Mouse (Mus musculus): ENCODE results near the gene Cfd.

Cfd gene

DNA sequence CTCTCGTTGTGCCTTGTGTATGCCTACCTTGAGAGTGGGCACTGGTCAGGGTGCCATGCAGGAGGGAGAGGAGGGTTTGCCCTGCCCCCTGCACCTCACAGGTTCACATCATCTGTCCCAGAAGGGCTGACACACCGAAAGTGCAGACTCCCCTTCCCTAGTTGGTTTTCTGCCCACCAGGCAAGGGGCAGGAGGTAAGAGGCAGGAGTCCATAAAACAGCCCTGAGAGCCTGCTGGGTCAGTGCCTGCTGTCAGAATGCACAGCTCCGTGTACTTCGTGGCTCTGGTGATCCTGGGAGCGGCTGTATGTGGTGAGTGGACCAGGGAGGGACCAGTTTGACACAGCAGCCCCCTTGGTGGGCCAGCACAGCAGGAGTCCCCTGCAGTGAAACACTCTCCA lies at the start of gene Cfd:
Gene Cfd, plus strand, starts transcription at position 184 of the 400 bp plus-strand sequence.
- no peak for DNase-seq (ENCODE audit: low read depth, low spot score)

DNA sequence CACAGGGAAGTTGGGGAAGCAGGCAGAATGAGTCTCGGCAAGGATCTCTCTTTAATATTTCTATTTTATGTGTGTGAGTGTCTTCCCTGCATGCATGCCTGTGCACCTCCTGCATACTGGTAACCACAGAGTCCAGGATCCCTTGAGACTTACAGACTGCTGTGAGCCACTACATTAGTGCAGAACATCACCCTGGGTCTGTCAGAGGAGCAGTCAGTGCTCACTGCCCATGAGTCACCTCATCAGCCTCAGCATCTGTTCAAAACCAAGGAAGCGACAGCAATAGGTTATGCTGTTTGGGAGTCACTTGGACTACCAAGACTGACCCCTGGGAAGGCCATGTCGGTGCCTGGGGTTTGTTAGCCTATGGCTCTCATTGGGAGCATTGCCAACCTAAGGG lies 48.3 kb upstream of the Cfd start:
- DNase-seq (ENCODE audit: low read depth, low spot score) = no peak

DNA sequence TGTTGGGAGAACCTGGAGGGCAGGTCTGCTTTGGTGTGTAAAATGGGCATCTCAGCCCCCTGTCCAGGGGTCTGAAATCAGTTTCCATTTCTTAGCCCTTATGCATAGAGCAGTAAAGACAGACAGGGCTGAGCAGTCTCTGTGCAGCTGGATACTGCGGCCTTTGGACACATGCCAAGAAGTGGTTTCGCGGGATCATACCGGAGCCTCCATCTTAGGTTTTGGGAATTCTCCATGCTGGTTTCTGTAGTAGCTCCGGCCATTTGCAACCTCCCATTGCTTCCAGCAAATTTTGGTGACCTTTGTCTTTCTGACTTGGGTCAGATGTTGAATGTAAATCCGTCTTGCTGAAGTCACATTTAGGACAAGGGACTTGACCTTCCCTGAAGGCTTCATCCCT lies 47.2 kb upstream of the Cfd start:
- DNase-seq (ENCODE audit: low read depth, low spot score) = no peak

DNA sequence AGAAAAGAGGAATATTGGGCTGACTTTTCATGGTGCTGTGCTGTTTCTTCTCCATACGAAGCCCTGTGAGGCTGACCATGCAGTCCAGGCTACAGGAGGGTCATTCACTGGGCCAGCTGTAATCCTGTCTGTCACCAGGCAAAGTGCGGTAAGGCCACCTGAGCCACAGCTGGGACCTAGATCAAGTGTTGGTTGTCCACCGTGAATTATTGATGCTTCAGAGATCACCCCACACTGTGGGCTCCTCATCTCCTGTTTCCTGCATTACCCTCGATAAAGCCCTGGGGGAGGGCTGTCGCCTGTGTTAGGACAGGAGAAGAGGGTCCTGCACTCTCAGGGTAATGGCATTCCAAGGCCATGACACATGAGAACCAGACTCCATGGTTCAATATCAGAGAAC lies 44.1 kb upstream of the Cfd start:
- no peak for DNase-seq (ENCODE audit: low read depth, low spot score)

DNA sequence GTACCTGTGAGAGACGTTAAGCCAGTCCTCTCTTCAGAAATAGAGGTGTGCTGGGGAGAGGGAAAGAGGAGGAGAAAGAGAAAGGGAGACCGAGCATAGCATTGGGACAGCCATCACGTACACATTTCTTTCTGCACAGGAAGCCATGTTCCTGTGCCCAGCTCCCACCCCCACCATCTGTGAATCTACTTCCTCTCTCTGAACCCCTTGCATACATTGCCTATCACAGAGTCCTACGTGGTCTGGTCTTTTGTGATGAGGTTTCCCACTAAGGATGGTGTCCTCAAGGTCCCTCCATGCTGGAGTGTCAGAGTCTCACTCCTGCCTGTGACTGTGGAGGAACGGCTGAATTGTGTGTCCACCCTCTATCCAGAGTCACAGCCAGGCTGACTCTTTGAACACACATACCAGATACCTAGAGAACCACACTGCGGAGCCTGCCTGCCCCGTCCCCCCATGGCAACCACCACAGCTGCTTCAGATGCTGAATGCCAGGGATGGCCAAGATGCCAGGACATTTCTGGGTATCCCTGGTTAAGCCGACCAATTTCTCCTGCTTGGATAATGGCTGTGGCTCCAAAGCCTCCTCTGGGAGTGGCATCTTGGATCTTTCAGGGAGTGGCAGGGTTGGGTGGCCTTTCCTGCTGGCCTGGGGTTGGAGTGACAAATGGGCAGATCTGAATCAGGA lies 40.6 kb upstream of the Cfd start:
- DNase-seq (ENCODE audit: low read depth, low spot score) = no peak

DNA sequence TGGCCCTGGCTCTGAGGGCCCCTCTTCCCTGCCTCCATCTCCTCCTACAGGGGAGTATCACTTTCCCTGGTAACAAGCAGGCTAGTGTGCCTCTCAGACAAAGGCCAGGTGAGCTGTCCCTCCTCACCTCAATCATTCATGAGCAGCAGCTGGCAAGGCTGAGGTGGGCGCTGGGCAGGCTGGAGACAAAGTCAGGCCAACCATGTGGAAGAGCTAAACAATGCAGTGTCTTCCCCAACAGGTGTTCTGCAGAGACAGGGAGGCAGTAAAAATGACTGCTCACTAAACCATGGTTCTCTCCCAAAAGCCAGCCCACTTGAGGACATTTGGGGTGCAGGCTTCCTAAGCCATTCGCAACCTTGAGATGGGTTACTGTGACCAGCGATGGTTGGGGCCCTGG lies 39.0 kb upstream of the Cfd start:
- no peak for DNase-seq (ENCODE audit: low read depth, low spot score)

DNA sequence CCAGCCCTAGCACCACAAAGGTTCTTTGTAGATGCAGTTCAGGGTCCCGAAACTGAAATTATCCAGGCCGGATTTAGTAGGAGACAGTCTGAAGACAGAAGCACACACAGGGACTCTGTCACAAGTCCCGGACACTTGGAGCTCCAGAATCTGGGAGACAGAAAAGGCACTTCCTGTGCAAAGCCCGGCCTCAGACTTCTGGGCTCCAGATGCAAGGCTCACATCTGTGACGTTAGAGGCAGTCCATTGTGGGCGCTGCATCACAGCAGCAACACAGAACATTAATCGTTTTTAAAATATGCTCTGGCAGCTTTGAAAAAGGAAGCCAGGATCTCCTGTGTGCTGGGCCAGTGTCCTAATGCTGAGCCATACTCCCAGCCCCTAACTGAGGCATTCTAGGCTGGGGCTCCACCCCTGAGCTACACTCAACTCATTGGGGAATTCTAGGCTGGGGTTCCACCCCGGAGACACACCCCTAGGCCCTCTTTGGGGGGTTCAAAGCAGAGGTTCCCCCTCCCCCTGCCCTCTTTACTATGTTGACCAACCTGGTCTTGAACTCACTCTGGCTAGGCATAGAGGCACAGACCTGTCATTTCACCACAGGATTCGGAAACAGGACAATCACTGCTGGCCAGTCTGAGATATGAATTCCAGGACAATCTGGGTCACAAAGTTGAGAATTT lies 38.4 kb upstream of the Cfd start:
- DNase-seq (ENCODE audit: low read depth, low spot score) = peak; percentile 59

DNA sequence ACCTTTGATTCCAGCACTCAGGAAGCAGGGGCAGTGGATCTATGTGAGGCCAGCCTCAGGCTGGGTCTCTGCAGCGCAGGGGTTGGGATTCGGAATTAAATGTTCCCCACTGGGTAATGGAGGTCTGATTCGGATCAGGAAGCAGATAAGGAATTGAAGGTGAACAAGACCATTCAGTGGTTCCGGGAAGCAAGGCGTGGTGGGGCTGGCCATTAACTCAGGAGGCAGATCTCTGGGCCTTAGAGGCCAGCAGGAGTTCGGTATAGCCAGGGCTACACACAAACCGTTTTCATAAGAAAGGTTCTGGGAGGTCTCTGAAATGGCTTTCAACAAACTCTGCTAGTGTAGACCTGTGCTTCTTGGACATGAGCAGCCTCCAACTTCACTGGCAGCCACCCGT lies 37.8 kb upstream of the Cfd start:
- no peak for DNase-seq (ENCODE audit: low read depth, low spot score)

DNA sequence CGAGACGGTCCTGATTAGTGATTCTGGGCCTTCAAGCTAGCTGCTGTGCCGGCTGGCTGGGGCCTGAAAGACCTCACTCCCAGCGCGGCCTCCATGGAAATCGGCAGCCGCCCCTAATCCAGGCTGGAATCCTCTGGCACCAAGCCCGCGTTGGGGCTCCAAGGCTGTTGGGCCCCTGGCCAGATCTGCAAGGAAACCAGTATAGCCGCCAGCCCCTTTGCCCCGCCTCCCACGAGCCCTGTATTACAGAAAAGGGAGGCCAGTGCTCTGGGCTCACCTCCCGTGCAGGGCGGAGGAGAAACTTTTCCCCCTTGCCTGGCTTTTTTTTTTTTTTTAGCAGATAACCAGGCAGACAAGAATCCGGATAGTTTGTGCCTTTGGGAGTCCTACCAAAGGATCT lies 37.3 kb upstream of the Cfd start:
- peak; percentile 92 for DNase-seq (ENCODE audit: low read depth, low spot score)

DNA sequence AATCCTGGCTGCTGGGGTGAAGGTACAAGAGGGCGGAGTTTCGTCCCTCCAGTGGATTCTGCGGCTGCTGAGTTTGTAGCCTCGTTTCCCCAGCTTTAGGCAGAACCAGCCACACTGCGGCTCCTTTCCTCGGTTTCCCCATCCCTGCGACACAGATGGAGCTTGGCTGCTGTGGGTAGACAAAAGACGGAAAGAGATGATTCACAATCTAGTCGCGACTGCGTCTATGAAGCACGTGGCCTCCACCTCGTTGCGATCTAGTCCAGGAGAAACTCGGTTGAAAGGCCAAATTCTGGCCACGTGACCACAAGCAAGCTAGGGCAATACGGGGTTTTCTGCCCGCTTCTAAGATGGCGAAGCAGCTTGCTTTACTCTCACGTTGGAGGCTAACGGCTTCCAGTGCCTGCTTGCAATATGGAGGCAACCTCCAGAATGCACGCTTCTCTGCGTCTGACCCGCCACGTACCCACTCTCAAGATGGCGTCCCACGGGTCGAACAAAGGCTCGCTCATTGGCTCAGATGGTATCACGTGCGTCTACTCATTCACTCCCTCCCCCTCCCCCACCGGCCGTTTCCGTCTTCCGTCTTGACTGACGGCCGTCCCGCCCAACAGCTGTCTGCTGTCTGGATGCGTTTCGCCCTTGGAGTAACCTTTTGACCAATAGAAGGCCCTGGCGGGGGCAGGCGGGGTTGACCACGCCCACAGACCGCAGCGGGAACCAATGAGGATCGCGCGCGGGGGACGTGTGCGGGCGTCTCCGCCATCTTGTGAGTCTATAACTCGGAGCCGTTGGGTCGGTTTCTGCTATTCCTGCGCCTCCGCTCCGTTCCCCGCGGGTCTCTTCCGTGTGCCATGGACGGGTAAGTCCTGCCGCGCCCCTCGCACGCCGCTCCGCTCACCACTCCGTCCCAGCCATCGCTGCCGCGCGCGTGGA lies 36.5 kb upstream of the Cfd start, which contains the start of gene Ptbp1:
Gene Ptbp1, plus strand, starts transcription at position 568 of the 936 bp plus-strand sequence.
- DNase-seq (ENCODE audit: low read depth, low spot score) = peak; percentile 100

DNA sequence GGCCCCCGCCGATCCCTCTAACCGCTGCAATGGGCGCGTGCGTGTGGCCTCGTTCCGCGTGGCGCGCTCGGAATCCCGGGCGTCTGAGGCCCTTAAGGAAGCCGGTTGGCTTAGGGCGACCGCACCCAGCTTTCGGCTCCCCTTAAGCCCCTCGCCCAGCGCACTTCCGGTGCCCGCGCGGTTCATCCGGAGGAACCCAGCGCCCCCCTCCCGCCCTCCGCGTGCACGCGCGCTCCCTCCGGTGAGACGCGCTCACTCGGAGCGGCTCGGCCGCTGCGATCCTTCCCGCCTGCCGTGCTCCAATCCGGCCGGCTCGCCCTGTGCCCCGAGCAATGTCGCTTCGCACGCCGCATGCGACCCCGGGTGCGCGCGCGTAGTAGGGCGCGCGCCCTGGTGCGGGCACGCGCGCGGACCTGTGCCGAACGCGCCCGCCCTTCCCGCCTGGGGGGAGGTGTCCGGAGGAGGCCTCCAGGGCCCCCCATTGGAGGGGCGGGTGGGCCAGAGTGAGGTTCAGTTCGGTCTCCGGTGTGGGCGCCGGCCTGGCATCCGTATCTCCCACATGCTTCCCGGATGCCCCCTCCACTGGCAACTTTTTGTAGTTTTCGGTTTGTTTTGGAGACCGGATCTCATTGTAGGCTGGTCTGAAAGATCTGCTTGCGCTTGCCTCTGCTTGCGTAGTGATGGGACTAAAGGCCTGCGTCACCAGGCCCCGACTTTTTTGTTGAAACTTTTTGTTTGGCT lies 35.7 kb upstream of the Cfd start:
- peak; percentile 52 for DNase-seq (ENCODE audit: low read depth, low spot score)

DNA sequence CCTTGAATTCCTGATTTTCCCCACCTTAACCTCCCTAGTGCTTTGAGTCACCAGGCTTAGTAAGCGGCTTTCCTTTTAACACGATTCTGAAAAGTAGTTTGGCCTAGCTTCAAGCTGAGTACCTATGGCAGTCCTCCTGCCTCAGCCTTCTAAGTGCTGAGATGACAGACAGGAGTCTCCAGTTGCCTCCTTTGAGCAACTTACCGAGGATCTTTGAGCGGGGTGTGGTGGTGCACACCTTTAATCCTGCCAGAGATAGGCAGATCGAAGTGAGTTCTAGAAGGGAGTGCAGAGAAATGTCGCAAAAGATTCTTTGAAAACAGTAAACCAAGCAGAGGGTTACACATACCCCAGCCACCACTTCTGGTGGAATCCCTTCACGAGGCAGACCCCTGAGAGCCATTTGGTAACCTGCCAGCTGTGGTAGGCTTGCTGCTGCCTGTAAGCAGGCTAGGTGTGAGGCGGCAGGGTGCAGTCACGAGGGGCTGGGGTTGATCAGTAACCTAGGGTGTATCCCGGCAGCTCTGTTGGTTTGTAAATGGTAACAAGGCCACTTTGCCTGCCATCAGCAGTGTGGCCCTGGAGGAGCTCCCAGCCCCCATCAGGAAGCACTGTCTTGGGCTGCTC lies 35.0 kb upstream of the Cfd start:
- DNase-seq (ENCODE audit: low read depth, low spot score) = no peak

DNA sequence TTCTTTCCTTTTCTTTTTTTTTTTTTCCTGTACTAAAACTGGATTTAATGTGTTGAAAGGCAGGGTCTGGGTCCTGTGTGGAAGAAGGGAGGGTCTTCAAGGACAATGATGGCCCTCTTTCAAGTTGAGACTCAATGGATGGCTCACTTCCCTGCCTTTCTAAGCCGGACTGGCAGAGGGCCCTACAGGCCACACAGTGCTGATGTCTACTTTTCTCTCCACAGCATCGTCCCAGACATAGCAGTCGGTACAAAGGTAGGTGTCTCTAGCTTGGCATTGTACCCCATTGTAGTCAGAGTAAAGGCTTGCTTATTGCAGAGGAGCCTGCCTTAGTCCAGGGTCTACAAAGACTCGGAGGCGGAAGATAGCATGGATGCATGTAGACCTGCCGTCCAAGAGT lies 34.4 kb upstream of the Cfd start:
- no peak for DNase-seq (ENCODE audit: low read depth, low spot score)

DNA sequence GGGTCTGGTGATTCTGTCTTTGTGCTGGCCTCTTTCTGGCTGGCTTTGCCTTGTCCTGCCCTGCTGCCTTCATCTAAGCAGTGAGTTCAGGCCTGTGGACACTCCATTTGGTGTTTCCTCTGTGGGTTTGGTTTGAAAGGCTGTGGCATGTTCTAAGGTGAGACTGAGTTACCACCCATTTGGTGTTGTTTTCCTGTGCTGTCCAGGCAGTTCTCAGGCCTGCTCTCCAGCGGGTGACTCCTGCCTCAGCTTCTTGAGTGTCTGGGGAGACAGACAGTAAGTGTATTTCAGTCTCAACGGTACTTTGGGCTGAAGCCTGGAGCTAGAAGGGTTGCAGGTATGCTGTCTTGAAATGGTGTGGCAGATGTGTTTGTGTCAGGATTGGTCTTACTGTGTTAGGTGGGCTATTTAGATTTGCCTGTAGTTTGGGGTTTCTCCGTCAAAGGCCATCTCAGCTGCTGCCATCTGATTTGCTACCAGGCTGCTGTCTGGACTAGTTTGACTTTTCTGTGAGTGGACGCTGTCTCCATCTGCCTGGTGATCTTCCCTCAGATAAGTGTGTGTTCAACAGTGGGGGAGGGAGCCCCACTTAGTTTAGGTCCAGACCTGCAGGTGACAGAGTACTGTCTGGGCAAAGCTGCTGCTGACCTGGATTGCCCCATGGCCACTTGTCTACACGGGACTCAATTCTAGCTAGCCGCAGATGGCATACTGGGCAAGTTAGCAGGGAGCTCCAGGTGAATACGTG lies 33.8 kb upstream of the Cfd start:
- no peak for DNase-seq (ENCODE audit: low read depth, low spot score)

DNA sequence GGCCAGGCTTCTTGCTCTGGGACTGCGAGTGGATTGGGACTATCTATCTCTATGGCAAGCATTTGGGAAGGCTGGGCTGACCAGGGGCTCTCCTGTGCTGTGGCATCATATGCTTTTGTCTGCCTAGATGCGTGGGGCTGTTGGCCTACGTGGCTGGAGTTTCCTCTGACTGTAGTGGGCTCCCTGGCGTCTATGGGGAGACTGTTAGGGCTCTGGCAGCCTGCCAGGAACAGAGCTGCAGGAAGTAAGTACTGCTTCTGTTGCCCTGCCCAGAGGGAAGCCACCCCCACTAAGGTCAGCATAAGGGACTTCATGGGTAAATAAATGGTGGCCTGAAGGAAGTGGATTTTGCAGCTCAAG lies 33.2 kb upstream of the Cfd start:
- DNase-seq (ENCODE audit: low read depth, low spot score) = peak; percentile 74

DNA sequence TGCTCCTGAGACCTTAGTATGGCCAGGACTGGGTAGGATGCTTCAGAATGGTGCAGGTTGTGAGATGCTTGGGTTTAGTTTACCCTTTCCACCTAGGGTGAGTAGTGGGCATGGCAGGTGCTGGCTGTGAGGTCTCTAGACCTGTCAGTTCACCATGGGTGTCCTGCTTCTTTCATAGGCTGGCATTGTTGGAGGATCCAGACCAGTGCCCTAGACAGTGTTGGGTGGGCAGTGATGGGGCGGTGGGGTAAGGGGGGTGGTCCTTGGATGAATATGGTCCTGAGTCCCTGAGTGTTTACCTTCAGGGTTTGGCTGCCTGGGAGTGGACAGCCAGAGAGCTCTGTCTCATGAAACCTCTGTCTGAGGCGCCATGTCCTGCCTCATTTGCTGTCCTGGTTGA lies 32.8 kb upstream of the Cfd start:
- DNase-seq (ENCODE audit: low read depth, low spot score) = no peak

DNA sequence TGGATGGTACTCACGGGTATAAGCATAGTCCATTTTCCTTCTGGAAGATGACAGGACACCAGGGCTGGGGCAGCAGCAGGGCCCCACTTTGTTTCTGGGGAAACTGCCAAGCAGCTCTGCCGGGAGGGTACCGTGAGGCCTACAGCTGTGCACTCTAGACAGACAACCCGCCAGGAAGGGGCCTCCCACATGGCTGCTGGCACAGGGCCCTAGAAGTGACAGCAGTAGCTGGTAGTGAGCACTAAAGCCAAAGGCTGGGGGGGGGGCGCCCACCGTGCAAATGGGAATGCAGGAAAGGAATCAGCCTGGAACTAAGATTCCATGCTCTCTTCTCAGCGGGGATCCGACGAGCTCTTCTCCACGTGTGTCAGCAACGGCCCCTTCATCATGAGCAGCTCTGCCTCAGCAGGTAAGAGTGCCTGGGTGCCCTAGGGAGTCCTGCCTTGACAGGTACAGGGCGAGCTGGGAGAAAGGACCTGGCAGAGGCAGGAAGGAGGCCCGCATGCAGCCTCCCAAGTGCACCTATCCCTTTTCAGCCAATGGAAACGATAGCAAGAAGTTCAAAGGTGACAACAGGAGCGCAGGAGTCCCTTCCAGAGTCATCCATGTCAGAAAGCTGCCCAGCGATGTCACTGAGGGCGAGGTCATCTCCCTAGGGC lies 32.1 kb upstream of the Cfd start:
- no peak for DNase-seq (ENCODE audit: low read depth, low spot score)

DNA sequence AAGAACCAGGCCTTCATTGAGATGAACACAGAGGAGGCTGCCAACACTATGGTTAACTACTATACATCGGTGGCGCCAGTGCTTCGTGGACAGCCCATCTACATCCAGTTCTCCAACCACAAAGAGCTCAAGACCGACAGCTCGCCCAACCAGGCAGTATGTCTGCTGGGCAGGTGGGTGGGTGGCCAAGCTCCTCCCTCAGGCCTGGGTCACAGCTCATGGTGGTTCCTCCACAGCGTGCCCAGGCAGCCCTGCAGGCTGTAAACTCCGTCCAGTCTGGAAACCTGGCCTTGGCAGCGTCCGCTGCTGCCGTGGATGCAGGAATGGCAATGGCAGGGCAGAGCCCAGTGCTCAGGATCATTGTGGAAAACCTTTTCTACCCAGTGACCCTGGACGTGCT lies 31.5 kb upstream of the Cfd start:
- no peak for DNase-seq (ENCODE audit: low read depth, low spot score)

DNA sequence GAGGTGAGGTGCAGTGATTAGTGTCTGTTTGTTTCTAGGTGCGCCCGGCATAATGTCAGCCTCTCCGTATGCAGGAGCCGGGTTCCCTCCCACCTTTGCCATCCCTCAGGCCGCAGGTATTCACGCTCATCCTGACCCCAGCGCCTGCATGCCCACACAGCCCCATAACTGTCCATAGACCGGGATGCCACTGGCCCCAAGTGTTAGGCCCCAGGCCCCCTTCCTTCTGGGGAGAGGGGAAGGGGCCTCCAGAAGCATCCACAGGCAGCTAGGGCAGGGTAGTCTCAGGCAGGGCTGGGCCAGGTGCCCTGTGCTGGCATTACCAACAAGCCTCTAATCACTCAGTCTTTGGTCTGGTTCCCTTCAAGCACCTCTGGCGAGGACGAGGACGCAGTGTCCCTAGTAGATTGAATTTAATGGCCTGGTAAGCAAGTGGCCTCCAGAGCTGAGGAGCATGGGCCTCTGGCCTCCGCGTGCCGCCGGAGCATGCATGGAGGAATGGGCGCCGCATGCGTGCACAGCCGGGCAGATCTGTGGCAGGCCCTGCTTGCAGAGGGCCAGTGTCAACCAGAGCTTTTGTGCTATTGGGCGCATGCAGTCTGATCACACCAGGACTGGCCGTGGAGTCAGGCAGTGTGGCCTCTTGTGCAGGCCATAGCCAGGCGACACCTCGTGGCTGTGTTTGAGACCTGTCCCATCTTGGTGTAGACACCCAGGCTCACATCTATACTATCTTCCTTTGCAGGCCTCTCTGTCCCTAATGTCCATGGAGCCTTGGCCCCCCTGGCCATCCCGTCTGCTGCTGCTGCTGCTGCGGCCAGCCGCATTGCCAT lies 30.4 kb upstream of the Cfd start:
- no peak for DNase-seq (ENCODE audit: low read depth, low spot score)
